Mouse (Mus musculus): Measurements from ENCODE around the gene Pxmp2.
A peak's percentile ranks its signal among the peaks of the same experiment; 100 is the strongest.

DNA sequence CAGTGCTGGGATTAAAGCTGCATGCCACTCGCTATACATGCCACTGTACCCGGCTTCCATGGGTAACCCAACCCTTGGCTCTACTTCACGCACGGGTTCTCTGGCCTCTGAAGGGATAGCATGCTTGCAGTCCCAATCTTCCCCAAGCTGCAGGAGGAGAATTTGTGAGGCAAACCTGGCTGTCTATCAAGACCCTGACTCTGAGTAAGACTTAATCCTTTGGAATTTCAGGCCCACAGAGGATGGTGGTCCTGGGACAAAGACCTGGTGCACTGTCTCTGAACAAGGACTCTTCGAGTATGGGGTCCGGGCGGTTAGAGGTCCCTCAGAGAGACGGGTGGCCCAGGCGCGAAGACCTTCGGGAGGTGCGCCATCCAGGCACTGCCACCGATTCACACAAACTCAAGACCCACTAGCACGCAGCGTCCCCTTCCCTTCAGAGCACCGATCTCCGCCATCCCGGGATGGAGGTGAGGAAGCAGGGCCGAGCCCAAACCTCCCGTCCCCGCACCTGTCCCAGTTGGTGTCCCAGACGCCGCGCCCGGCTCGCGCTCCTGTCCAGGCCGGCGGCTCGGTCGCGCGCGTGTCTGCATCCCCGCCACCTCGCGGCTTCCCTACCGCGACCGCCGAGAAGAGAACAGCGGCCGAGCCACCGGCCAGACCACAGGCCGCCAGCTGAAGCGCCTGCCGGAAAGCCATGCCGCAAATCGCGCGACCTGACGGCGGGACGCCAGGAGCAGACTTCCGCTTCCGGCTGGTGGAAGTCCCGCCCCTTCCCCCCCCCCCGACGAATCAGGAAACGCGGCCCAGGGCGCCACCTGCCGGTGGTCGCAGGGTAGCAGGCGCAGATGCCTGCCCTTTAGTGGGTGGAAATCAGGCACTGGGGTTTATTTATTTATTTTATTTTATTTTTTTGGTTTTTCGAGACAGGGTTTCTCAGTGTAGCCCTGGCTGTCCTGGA is 16.6 kb downstream of the Pxmp2 start, which contains the start of gene Pgam5:
- TF ChIP-seq CHD1 (IDR thresholded peaks at IDR 0.05; ENCODE audit: low read depth, low read length) (no peak), GABPA (IDR thresholded peaks at IDR 0.05; ENCODE audit: insufficient replicate concordance, low read depth, low read length) (no peak; the same call in 1 of the 2 replicates), POLR2A (IDR thresholded peaks at IDR 0.05; ENCODE audit: low read depth, low read length) (peak; percentile 93), EP300 (IDR thresholded peaks at IDR 0.05; ENCODE audit: low read length) (no peak), CTCF (conservative IDR thresholded peaks at IDR 0.05 in 1 of 2, IDR thresholded peaks at IDR 0.05 in 1 of 2; ENCODE audit: low read depth in 2 of 2, low read length in 2 of 2) (peak; percentile 36 to 82; a peak in 3 of 4 replicates), MAX (IDR thresholded peaks at IDR 0.05; ENCODE audit: low read length) (peak; percentile 65; the same call in 1 of the 2 replicates), KAT2A (IDR thresholded peaks at IDR 0.05; ENCODE audit: insufficient replicate concordance, low read length) (0 out of 2 replicates have a peak, but pooled peaks have one; percentile 78)
